Mouse (Mus musculus): ENCODE data around the gene Fam162a. TPM values are rescaled to one million over a fixed set of nuclear protein-coding genes. Genes with fewer than 3 reads are reported as not detected.
A peak's percentile ranks its signal among the peaks of the same experiment; 100 is the strongest.
"Not testable (repeated sequence)": the region's sequence is repeated elsewhere in the genome, so short reads cannot be mapped to it uniquely, and the experiment has no call there.

Gene Fam162a
- polyA plus RNA-seq, 1 experiment from 2014 or later: 794 TPM

- H3K9me3 ChIP-seq: no peaks in the 10 kb centered on the region
- H3K9ac ChIP-seq: no peak overlapping the region
- no peak overlapping the region for H3K27ac ChIP-seq
- peaks cover 53% of the 10 kb centered on the region for H3K36me3 ChIP-seq
- no peak overlapping the region for H3K4me2 ChIP-seq
- 90% methylated on average over 8 of the region's 8 CpGs for WGBS
- H3K4me1 ChIP-seq: 0 out of 2 replicates have a peak, but pooled peaks cover 3% of the 10 kb centered on the region
- no peaks in the 10 kb centered on the region for H3K27me3 ChIP-seq
- no peak for ATAC-seq (ENCODE audit: insufficient number of reproducible peaks, low FRiP score, low TSS enrichment, low read depth)
- H3K4me3 ChIP-seq: no peak overlapping the region
These were observed 16.5 kb downstream of the Fam162a start for GRCm38 (mm10) chr16:36054920-36055319.

GRCm38 (mm10) chr16:36053524-36054275 is 17.7 kb downstream of the Fam162a start:
- no peaks in the 10 kb centered on the region for H3K27me3 ChIP-seq
- no peak for ATAC-seq (ENCODE audit: insufficient number of reproducible peaks, low FRiP score, low TSS enrichment, low read depth)
- no peak overlapping the region for H3K9ac ChIP-seq
- no peaks in the 10 kb centered on the region for H3K9me3 ChIP-seq
- 79% methylated on average over 6 of the region's 6 CpGs for WGBS
- 0 out of 2 replicates have a peak, but pooled peaks cover 3% of the 10 kb centered on the region for H3K4me1 ChIP-seq
- no peak overlapping the region for H3K4me2 ChIP-seq
- H3K36me3 ChIP-seq: peaks cover 65% of the 10 kb centered on the region
- no peak overlapping the region for H3K27ac ChIP-seq
- no peak overlapping the region for H3K4me3 ChIP-seq

- Histone ChIP-seq H3K27me3 (no peaks in the 10 kb centered on the region), H3K4me1 (no peaks in the 10 kb centered on the region), H3K9me3 (no peaks in the 10 kb centered on the region), H3K4me3 (no peak overlapping the region), H3K36me3 (peaks cover 80% of the 10 kb centered on the region), H3K9ac (no peak overlapping the region), H3K4me2 (no peak overlapping the region), H3K27ac (no peak overlapping the region)
- WGBS: 90% methylated on average over 6 of the region's 6 CpGs
- no peak for ATAC-seq (ENCODE audit: insufficient number of reproducible peaks, low FRiP score, low TSS enrichment, low read depth)
These were observed 19.9 kb downstream of the Fam162a start for GRCm38 (mm10) chr16:36051491-36051890.

- Histone ChIP-seq H3K27ac (no peak overlapping the region), H3K27me3 (no peaks in the 10 kb centered on the region), H3K36me3 (peaks cover 93% of the 10 kb centered on the region), H3K9ac (no peak overlapping the region), H3K4me3 (no peak overlapping the region), H3K4me2 (no peak overlapping the region), H3K4me1 (peaks cover 5% of the 10 kb centered on the region; the same call in 1 of the 2 replicates), H3K9me3 (no peaks in the 10 kb centered on the region)
- 94% methylated on average over 4 of the region's 4 CpGs for WGBS
- ATAC-seq (ENCODE audit: insufficient number of reproducible peaks, low FRiP score, low TSS enrichment, low read depth): no peak
These were observed 23.9 kb downstream of the Fam162a start for GRCm38 (mm10) chr16:36047538-36047937.

GRCm38 (mm10) chr16:36043964-36044363 is 27.4 kb downstream of the Fam162a start:
- Histone ChIP-seq H3K27me3 (no peaks in the 10 kb centered on the region), H3K4me2 (no peak overlapping the region), H3K9ac (no peak overlapping the region), H3K9me3 (no peaks in the 10 kb centered on the region), H3K4me3 (no peak overlapping the region), H3K27ac (no peak overlapping the region), H3K4me1 (peaks cover 11% of the 10 kb centered on the region), H3K36me3 (peaks cover 65% of the 10 kb centered on the region)
- WGBS: 84% methylated on average over 4 of the region's 4 CpGs
- ATAC-seq (ENCODE audit: insufficient number of reproducible peaks, low FRiP score, low TSS enrichment, low read depth): no peak

GRCm38 (mm10) chr16:36043073-36043472 is 28.3 kb downstream of the Fam162a start:
- Histone ChIP-seq H3K4me1 (peaks cover 11% of the 10 kb centered on the region), H3K36me3 (peaks cover 56% of the 10 kb centered on the region), H3K27me3 (no peaks in the 10 kb centered on the region), H3K4me2 (no peak overlapping the region), H3K27ac (no peak overlapping the region), H3K9ac (no peak overlapping the region), H3K4me3 (no peak overlapping the region), H3K9me3 (no peaks in the 10 kb centered on the region)
- WGBS: 76% methylated on average over 10 of the region's 10 CpGs
- no peak for ATAC-seq (ENCODE audit: insufficient number of reproducible peaks, low FRiP score, low TSS enrichment, low read depth)

GRCm38 (mm10) chr16:36041625-36042020 is 29.8 kb downstream of the Fam162a start:
- H3K27ac ChIP-seq: peak overlapping the region; percentile 83

GRCm38 (mm10) chr16:36040640-36041624 is 30.5 kb downstream of the Fam162a start, which contains the start of gene Wdr5b:
Wdr5b (plus strand) TSS chr16:36041190.
- no peaks in the 10 kb centered on the region for H3K9me3 ChIP-seq
- peak within 1 kb of the TSS; percentile 50 for H3K4me3 ChIP-seq
- H3K27ac ChIP-seq: peak within 1 kb of the TSS; percentile 83
- peak within 1 kb of the TSS; percentile 70 for H3K4me2 ChIP-seq
- H3K4me1 ChIP-seq: peaks cover 11% of the 10 kb centered on the region
- H3K27me3 ChIP-seq: no peaks in the 10 kb centered on the region
- peak within 1 kb of the TSS; percentile 38 for H3K9ac ChIP-seq
- peak; percentile 93 for ATAC-seq (ENCODE audit: insufficient number of reproducible peaks, low FRiP score, low TSS enrichment, low read depth)
- peaks cover 39% of the 10 kb centered on the region for H3K36me3 ChIP-seq
- 2% methylated on average over 39 of the region's 39 CpGs for WGBS

More at GRCm38 (mm10) chr16:36041625-36042020, 29.8 kb downstream of the Fam162a start:
- Histone ChIP-seq H3K9me3 (no peaks in the 10 kb centered on the region), H3K4me2 (peak overlapping the region; percentile 70), H3K9ac (peak overlapping the region; percentile 38), H3K27me3 (no peaks in the 10 kb centered on the region), H3K4me3 (peak overlapping the region; percentile 50), H3K36me3 (peaks cover 44% of the 10 kb centered on the region), H3K4me1 (peaks cover 11% of the 10 kb centered on the region)
- ATAC-seq (ENCODE audit: insufficient number of reproducible peaks, low FRiP score, low TSS enrichment, low read depth): no peak
- 23% methylated on average over 11 of the region's 11 CpGs for WGBS

- H3K36me3 ChIP-seq: peaks cover 40% of the 10 kb centered on the region
- not testable (repeated sequence) for H3K27ac ChIP-seq; H3K9me3 ChIP-seq; H3K4me2 ChIP-seq; H3K4me3 ChIP-seq; H3K9ac ChIP-seq; H3K4me1 ChIP-seq; ATAC-seq (ENCODE audit: insufficient number of reproducible peaks, low FRiP score, low TSS enrichment, low read depth); H3K27me3 ChIP-seq
- WGBS: 74% methylated on average over 2 of the region's 2 CpGs
These were observed 43.3 kb downstream of the Fam162a start for GRCm38 (mm10) chr16:36028120-36028519.

- Histone ChIP-seq H3K9ac (no peak overlapping the region), H3K4me3 (no peak overlapping the region), H3K4me1 (no peaks in the 10 kb centered on the region), H3K9me3 (no peaks in the 10 kb centered on the region), H3K27ac (no peak overlapping the region), H3K4me2 (no peak overlapping the region), H3K27me3 (no peaks in the 10 kb centered on the region), H3K36me3 (peaks cover 30% of the 10 kb centered on the region)
- WGBS: 93% methylated on average over 1 of the region's 1 CpGs
- ATAC-seq (ENCODE audit: insufficient number of reproducible peaks, low FRiP score, low TSS enrichment, low read depth): no peak
These were observed 55.1 kb downstream of the Fam162a start for GRCm38 (mm10) chr16:36016335-36016734.

GRCm38 (mm10) chr16:36008396-36008795 is 63.0 kb downstream of the Fam162a start:
- ATAC-seq (ENCODE audit: insufficient number of reproducible peaks, low FRiP score, low TSS enrichment, low read depth): no peak
- Histone ChIP-seq H3K36me3 (peaks cover 17% of the 10 kb centered on the region), H3K4me2 (no peak overlapping the region), H3K27me3 (no peaks in the 10 kb centered on the region), H3K4me1 (no peaks in the 10 kb centered on the region), H3K4me3 (no peak overlapping the region), H3K9me3 (no peaks in the 10 kb centered on the region), H3K9ac (no peak overlapping the region), H3K27ac (no peak overlapping the region)
- WGBS: 92% methylated on average over 3 of the region's 3 CpGs

- H3K4me1 ChIP-seq; H3K4me2 ChIP-seq; H3K9me3 ChIP-seq; ATAC-seq (ENCODE audit: insufficient number of reproducible peaks, low FRiP score, low TSS enrichment, low read depth); H3K4me3 ChIP-seq; H3K27me3 ChIP-seq; H3K27ac ChIP-seq; H3K9ac ChIP-seq: not testable (repeated sequence)
- 90% methylated on average over 4 of the region's 4 CpGs for WGBS
- peaks cover 14% of the 10 kb centered on the region for H3K36me3 ChIP-seq
These were observed 72.5 kb downstream of the Fam162a start for GRCm38 (mm10) chr16:35998852-35999251.
